Mouse (Mus musculus): ENCODE measurements around the gene Ctnna2.

DNA sequence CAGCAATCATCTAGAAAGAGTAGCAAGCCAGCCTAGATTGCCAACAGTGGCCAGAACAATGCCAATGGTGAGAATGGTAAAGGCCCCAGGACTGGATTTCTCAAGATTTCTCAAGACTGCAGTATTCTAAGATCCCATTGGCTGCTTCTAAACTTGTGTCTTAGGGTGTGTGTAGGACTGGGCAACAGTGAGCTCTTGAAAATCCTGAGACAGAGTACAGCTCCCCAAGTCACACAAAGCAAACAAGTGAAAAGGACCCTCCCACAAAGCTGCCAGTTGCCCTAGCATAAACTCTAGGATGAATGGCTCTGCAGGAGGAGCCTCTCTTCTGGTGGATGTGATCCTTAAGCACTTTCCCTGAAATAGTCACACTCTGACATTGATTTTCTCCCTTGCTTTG is 235.8 kb downstream of the Ctnna2 start:
- no peak for TF ChIP-seq POLR2A (IDR thresholded peaks at IDR 0.05; ENCODE audit: control insufficient read depth, extremely low read depth, insufficient read depth, low read length, poor library complexity)
- TF ChIP-seq CTCF (IDR thresholded peaks at IDR 0.05; ENCODE audit: borderline replicate concordance, control insufficient read depth, extremely low read depth, insufficient read depth, low read length, poor library complexity) = no peak

Data from thymus, adult 2 months (tissue).